30 mouse cellular contexts compared by ENCODE assay signal in the genomic region with DNA sequence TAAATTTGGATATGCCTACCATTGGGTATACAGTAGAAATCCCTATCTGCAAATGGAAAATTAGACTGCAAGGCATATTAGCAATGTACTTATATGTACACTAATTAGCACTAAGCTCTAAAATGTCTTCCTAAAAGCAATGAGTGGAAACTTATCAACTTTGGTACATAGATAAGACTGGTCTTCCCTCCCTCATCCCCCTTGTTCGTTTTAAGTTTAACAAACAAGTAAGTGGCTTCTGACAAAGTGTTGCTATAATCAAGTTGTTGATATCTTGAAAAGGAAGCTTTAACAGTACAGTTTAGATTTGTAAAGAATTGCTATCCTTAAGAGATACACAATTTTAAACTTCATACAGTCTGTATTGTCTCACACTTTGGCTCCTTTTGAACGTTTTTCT.
"Had no signal": no experiment of that assay in that cellular context is flagged by ENCODE, and none has a peak within 500 bp of the region (broad histone marks: within the 10 kb centered on the region; RNA-seq: fewer than 3 reads in every experiment).

No protein-coding gene starts in this region.

- DNase-seq: heart, postnatal 10 days; heart, postnatal 14 days; heart, postnatal 36 days; heart, postnatal 4 days; kidney, adult 11 months; kidney, adult 18-20 months; kidney, adult 2 months; kidney, adult 8-10 months; kidney, adult 9 months; kidney, postnatal 10 days; kidney, postnatal 14 days; kidney, postnatal 25 days; kidney, postnatal 36 days; kidney, postnatal 4 days; layer of hippocampus, adult 9-11 months; layer of hippocampus, postnatal 36 days had no signal

- H3K27ac ChIP-seq: heart, embryonic 13.5 days; heart, embryonic 15.5 days; hindbrain, embryonic 10.5 days; hindbrain, embryonic 12.5 days; hindbrain, embryonic 13.5 days; hindbrain, embryonic 14.5 days; hindbrain, embryonic 15.5 days; hindbrain, postnatal 0 days; intestine, embryonic 15.5 days; kidney, embryonic 15.5 days; kidney, postnatal 0 days; layer of hippocampus, adult 2 months; left cerebral cortex, adult 2 months had no signal

- H3K9ac ChIP-seq: heart, embryonic 12.5 days; heart, embryonic 13.5 days; heart, embryonic 15.5 days; hindbrain, embryonic 12.5 days; hindbrain, embryonic 13.5 days; hindbrain, embryonic 14.5 days; hindbrain, embryonic 15.5 days; intestine, embryonic 15.5 days; kidney, embryonic 15.5 days had no signal

- H3K36me3 ChIP-seq: heart, embryonic 12.5 days; heart, embryonic 13.5 days; heart, embryonic 15.5 days; hindbrain, embryonic 10.5 days; hindbrain, embryonic 12.5 days; hindbrain, embryonic 13.5 days; hindbrain, embryonic 15.5 days; intestine, embryonic 15.5 days; kidney, embryonic 15.5 days had no signal

- H3K27me3 ChIP-seq: heart, embryonic 12.5 days; heart, embryonic 13.5 days; heart, embryonic 15.5 days; hindbrain, embryonic 12.5 days; hindbrain, embryonic 13.5 days; hindbrain, embryonic 15.5 days; intestine, embryonic 15.5 days; kidney, embryonic 15.5 days had no signal

- H3K9me3 ChIP-seq: heart, embryonic 12.5 days; heart, embryonic 13.5 days; heart, embryonic 15.5 days; hindbrain, embryonic 10.5 days; hindbrain, embryonic 12.5 days; hindbrain, embryonic 13.5 days; hindbrain, embryonic 15.5 days; intestine, embryonic 15.5 days; kidney, embryonic 15.5 days had no signal

- H3K4me3 ChIP-seq: heart, embryonic 12.5 days; heart, embryonic 13.5 days; heart, embryonic 15.5 days; hindbrain, embryonic 10.5 days; hindbrain, embryonic 12.5 days; hindbrain, embryonic 13.5 days; hindbrain, embryonic 15.5 days; intestine, embryonic 15.5 days; kidney, embryonic 15.5 days; layer of hippocampus, adult 2 months; left cerebral cortex, adult 2 months had no signal

- H3K4me1 ChIP-seq: hindbrain, embryonic 10.5 days; hindbrain, embryonic 12.5 days; intestine, embryonic 15.5 days; kidney, embryonic 15.5 days had no signal
